In genomic region chr17:17490820-17491621, GRCm38 (mm10) we compare ENCODE assay signal across 8 mouse cellular contexts.
DNase-seq lines count a peak whose midpoint lies in the region; ATAC-seq and TF ChIP-seq lines count a peak whose summit lies in the region.
"Had no signal": no experiment of that assay in that cellular context is flagged by ENCODE, and none has a peak within 500 bp of the region (broad histone marks: within the 10 kb centered on the region; RNA-seq: fewer than 3 reads in every experiment).

No protein-coding gene starts in this region.

- no peak for TF ChIP-seq EP300 in liver, postnatal 0 days (IDR thresholded peaks at IDR 0.05; ENCODE audit: low read depth)

- H3K36me3 ChIP-seq in liver, embryonic 11.5 days (ENCODE audit: control insufficient read depth, insufficient read depth, low read length), result no peaks in the 10 kb centered on the region
- H3K36me3 ChIP-seq in liver, postnatal 0 days (replicated peaks; ENCODE audit: insufficient read depth, low read length), result no peaks in the 10 kb centered on the region
- H3K36me3 ChIP-seq in neural tube, embryonic 11.5 days (ENCODE audit: control insufficient read depth, insufficient read depth, low read length), result no peaks in the 10 kb centered on the region
- no peaks in the 10 kb centered on the region for H3K36me3 ChIP-seq in forebrain, embryonic 14.5 days (ENCODE audit: control insufficient read depth, insufficient read depth, low read length)

- no peaks in the 10 kb centered on the region for H3K27me3 ChIP-seq in liver, embryonic 11.5 days (replicated peaks; ENCODE audit: control insufficient read depth, insufficient read depth, low read length)
- no peaks in the 10 kb centered on the region for H3K27me3 ChIP-seq in liver, postnatal 0 days (ENCODE audit: insufficient read depth, low read length)
- H3K27me3 ChIP-seq in neural tube, embryonic 11.5 days (ENCODE audit: control insufficient read depth, insufficient read depth, low read length), result no peaks in the 10 kb centered on the region
- H3K27me3 ChIP-seq in forebrain, embryonic 14.5 days (replicated peaks; ENCODE audit: control insufficient read depth, insufficient read depth, low read length), result no peaks in the 10 kb centered on the region

- TF ChIP-seq CTCF in liver, postnatal 0 days (IDR thresholded peaks at IDR 0.05; ENCODE audit: low read depth), result no peak

- no peak overlapping the region for H3K9ac ChIP-seq in liver, embryonic 11.5 days (ENCODE audit: low read depth, low read length)
- no peak overlapping the region for H3K9ac ChIP-seq in liver, postnatal 0 days (replicated peaks)
- H3K9ac ChIP-seq in neural tube, embryonic 11.5 days (ENCODE audit: low read length), result no peak overlapping the region
- no peak overlapping the region for H3K9ac ChIP-seq in forebrain, embryonic 14.5 days (ENCODE audit: low read length)

- 54% methylated on average over 12 of the region's 15 CpGs for WGBS in liver, embryonic 11.5 days
- WGBS in liver, postnatal 0 days (ENCODE audit: insufficient replicate concordance), result 63% methylated on average over 13 of the region's 15 CpGs
- WGBS in neural tube, embryonic 11.5 days, result 45% methylated on average over 14 of the region's 15 CpGs
- 67% methylated on average over 12 of the region's 15 CpGs for WGBS in forebrain, embryonic 14.5 days

- 0 out of 2 replicates have a peak, but pooled peaks have one; percentile 20 for ATAC-seq in liver, embryonic 11.5 days (replicated peaks; ENCODE audit: low FRiP score)
- no peak for ATAC-seq in liver, postnatal 0 days
- no peak for ATAC-seq in neural tube, embryonic 11.5 days (ENCODE audit: insufficient read depth, low FRiP score, low TSS enrichment)
- no peak for ATAC-seq in forebrain, embryonic 14.5 days

- H3K4me1 ChIP-seq in liver, embryonic 11.5 days (replicated peaks; ENCODE audit: control insufficient read depth, insufficient read depth, low read length), result no peaks in the 10 kb centered on the region
- H3K4me1 ChIP-seq in liver, postnatal 0 days (ENCODE audit: insufficient read depth), result no peaks in the 10 kb centered on the region
- no peaks in the 10 kb centered on the region for H3K4me1 ChIP-seq in neural tube, embryonic 11.5 days (ENCODE audit: control insufficient read depth, insufficient read depth, low read length)
- no peaks in the 10 kb centered on the region for H3K4me1 ChIP-seq in forebrain, embryonic 14.5 days (ENCODE audit: control insufficient read depth, insufficient read depth, low read length)

- H3K9me3 ChIP-seq in liver, embryonic 11.5 days (ENCODE audit: control insufficient read depth, low read length), result no peaks in the 10 kb centered on the region
- no peaks in the 10 kb centered on the region for H3K9me3 ChIP-seq in liver, postnatal 0 days (ENCODE audit: low read length)
- no peaks in the 10 kb centered on the region for H3K9me3 ChIP-seq in neural tube, embryonic 11.5 days (ENCODE audit: control insufficient read depth, low read length)
- H3K9me3 ChIP-seq in forebrain, embryonic 14.5 days (replicated peaks; ENCODE audit: control insufficient read depth, low read length), result no peaks in the 10 kb centered on the region

- H3K4me2 ChIP-seq in liver, embryonic 11.5 days, result no peak overlapping the region
- no peak overlapping the region for H3K4me2 ChIP-seq in liver, postnatal 0 days (ENCODE audit: low read depth, low read length)
- H3K4me2 ChIP-seq in neural tube, embryonic 11.5 days (ENCODE audit: low read depth), result no peak overlapping the region
- no peak overlapping the region for H3K4me2 ChIP-seq in forebrain, embryonic 14.5 days (ENCODE audit: low read length)

- no peak overlapping the region for H3K4me3 ChIP-seq in liver, embryonic 11.5 days (ENCODE audit: low read depth, low read length)
- no peak overlapping the region for H3K4me3 ChIP-seq in liver, postnatal 0 days (ENCODE audit: low read depth, low read length)
- no peak overlapping the region for H3K4me3 ChIP-seq in neural tube, embryonic 11.5 days (ENCODE audit: low read depth, low read length)
- no peak overlapping the region for H3K4me3 ChIP-seq in forebrain, embryonic 14.5 days (ENCODE audit: low read depth, low read length)
- H3K4me3 ChIP-seq: left cerebral cortex, adult 2 months had no signal

- no peak for DNase-seq in liver, embryonic 11.5 days (ENCODE audit: low spot score)
- no peak for DNase-seq in liver, postnatal 0 days
- DNase-seq in embryo, embryonic 9.5 days (ENCODE audit: extremely low spot score), result peak; percentile 70
- peak; percentile 12 for DNase-seq in kidney, adult 18-20 months
- DNase-seq in neural tube, embryonic 11.5 days (ENCODE audit: low spot score), result peak; percentile 52
- no peak for DNase-seq in adipocyte (ENCODE audit: low spot score)
- no peak for DNase-seq in forebrain, embryonic 14.5 days (ENCODE audit: low spot score)

- no peak overlapping the region for H3K27ac ChIP-seq in liver, embryonic 11.5 days (ENCODE audit: low read depth, low read length)
- H3K27ac ChIP-seq in liver, postnatal 0 days (ENCODE audit: low read depth), result no peak overlapping the region
- no peak overlapping the region for H3K27ac ChIP-seq in neural tube, embryonic 11.5 days (ENCODE audit: low read depth, low read length)
- no peak overlapping the region for H3K27ac ChIP-seq in forebrain, embryonic 14.5 days (ENCODE audit: low read depth, low read length)
- H3K27ac ChIP-seq: left cerebral cortex, adult 2 months had no signal

Comparison
In these comparisons a context has a peak if more than half of its experiments do, and no peak if none do; other contexts are left out.
1. DNase-seq: peak in embryo, embryonic 9.5 days (single experiment), kidney, adult 18-20 months (single experiment) and neural tube, embryonic 11.5 days (single experiment); none in liver, embryonic 11.5 days (single experiment), liver, postnatal 0 days (single experiment), adipocyte (single experiment) and forebrain, embryonic 14.5 days (single experiment).